Mouse (Mus musculus) liver, postnatal 0 days (tissue): ENCODE data around the gene Slc5a10. TPM values are rescaled to one million over a fixed set of nuclear protein-coding genes. Genes with fewer than 3 reads are reported as not detected.
"Not testable (repeated sequence)": the region's sequence is repeated elsewhere in the genome, so short reads cannot be mapped to it uniquely, and the experiment has no call there.

ENCODE experiments used
- ATAC-seq: fragments of 200-750 bp; cut with Nextera tagmentation; 2 replicates; pipeline ENCODE4 v1.8.0; 2017; ENCODE audit warnings: mild to moderate bottlenecking, moderate library complexity
- DNase-seq: peaks from one replicate; pipeline ENCODE4 v3.0.0-alpha.2; 2016
- H3K27ac ChIP-seq: fragments of 300-500 bp; sonication (generic); 2 replicates; pipeline ENCODE4 v1.5.1; 2014; ENCODE audit warnings: antibody characterized with exemption, moderate library complexity, mild to moderate bottlenecking, low read depth
- H3K27me3 ChIP-seq: fragments of 300-500 bp; sonication (generic); 2 replicates; pipeline ENCODE4 v1.6.1; 2014; ENCODE audit warnings: low read length, control low read depth, mixed read lengths; ENCODE audit not compliant: insufficient read depth
- H3K36me3 ChIP-seq: fragments of 300-500 bp; sonication (generic); replicated peaks from 2 replicates; pipeline ENCODE4 v1.6.1; 2014; ENCODE audit warnings: mild to moderate bottlenecking, control low read depth, low read length, moderate library complexity, mixed read lengths; ENCODE audit not compliant: insufficient read depth
- H3K4me1 ChIP-seq: fragments of 300-500 bp; sonication (generic); 2 replicates; pipeline ENCODE4 v1.6.1; 2014; ENCODE audit warnings: antibody characterized with exemption, mild to moderate bottlenecking, control low read depth; ENCODE audit not compliant: insufficient read depth
- H3K4me2 ChIP-seq: fragments of 300-500 bp; sonication (generic); 2 replicates; pipeline ENCODE4 v1.6.1; 2014; ENCODE audit warnings: low read depth, mild to moderate bottlenecking, low read length, moderate library complexity, mixed read lengths
- H3K4me3 ChIP-seq: fragments of 300-500 bp; sonication (generic); 2 replicates; pipeline ENCODE4 v1.5.1; 2014; ENCODE audit warnings: low read depth, low read length
- H3K9ac ChIP-seq: fragments of 300-500 bp; sonication (generic); replicated peaks from 2 replicates; pipeline ENCODE4 v1.6.1; 2014; ENCODE audit warnings: mild to moderate bottlenecking, moderate library complexity
- H3K9me3 ChIP-seq: fragments of 300-500 bp; sonication (generic); 2 replicates; pipeline ENCODE4 v1.6.1; 2016; ENCODE audit warnings: mild to moderate bottlenecking, control low read depth, low read length, mixed read lengths
- CTCF ChIP-seq: sonication (generic); IDR thresholded peaks from 2 replicates; pipeline ENCODE4 v1.5.1; 2016; ENCODE audit warnings: antibody characterized with exemption, low read depth
- EP300 ChIP-seq: IDR thresholded peaks from 2 replicates; pipeline ENCODE4 v1.6.1; 2016; ENCODE audit warnings: antibody characterized with exemption, low read depth, mild to moderate bottlenecking
- WGBS: fragments of 180-500 bp; shearing (Covaris S2); extraction: QIAGEN DNeasy Blood & Tissue Kit; methylation state at CpG from one replicate; pipeline ENCODE4 v1.1.7; 2014; ENCODE audit not compliant: insufficient replicate concordance; 5-methylcytosine and 5-hydroxymethylcytosine counted together
- polyA plus RNA-seq: library from polyadenylated mRNA; unstranded; fragments of >200 nt; fragmentation: Nextera tagmentation; extraction: Ambion mirVana; gene quantifications from 2 replicates; pipeline ENCODE4 v1.2.1, GENCODE M21; 2015

Slc5a10 gene
- polyA plus RNA-seq, 1 experiment from 2014 or later: not detected

DNA sequence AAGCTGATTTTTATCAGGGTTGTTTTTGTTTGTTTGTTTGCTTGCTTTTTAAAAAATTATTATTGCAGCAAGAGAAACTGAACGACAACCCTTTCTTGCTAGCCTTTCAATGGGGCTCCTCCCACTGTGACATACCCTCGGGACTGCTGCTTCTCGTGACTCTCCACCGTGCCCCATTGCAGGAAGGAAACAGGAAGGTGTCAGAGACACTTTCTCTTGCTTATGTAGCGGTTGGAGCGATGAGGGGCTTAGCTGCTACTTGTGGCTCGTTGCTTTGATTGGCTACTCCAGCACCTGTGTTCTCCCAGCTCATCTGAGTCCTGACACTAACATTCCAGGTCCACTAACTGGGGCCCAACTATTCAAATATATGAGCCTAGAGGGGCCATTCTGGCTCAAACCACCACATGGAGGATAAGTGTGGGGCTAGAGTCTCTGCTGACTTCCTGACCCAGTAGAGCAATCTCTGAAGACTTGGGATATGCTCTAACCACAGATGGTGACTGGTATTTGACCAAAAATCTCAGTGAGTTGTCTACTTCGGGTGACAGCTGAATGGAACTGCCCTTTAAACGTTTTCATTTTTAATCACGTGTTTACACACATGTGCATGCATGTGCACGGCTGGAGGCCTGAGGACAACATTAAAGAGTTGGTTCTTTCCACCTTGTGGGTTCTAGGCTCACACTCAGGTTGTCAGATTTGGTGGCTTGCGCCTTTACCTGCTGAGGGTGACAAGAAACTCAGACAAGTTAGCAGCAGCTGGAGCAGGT, 81.7 kb downstream of the Slc5a10 start:
- no peak overlapping the region for H3K27ac ChIP-seq
- H3K4me2 ChIP-seq: no peak overlapping the region
- H3K27me3 ChIP-seq: 0 out of 2 replicates have a peak, but pooled peaks cover 2% of the 10 kb centered on the region
- no peaks in the 10 kb centered on the region for H3K36me3 ChIP-seq
- TF ChIP-seq EP300 (no peak), CTCF (no peak)
- no peak overlapping the region for H3K9ac ChIP-seq
- 37% methylated on average over 12 of the region's 12 CpGs for WGBS
- peaks cover 9% of the 10 kb centered on the region; the same call in 1 of the 2 replicates for H3K4me1 ChIP-seq
- no peak overlapping the region for H3K4me3 ChIP-seq
- DNase-seq (no peak), ATAC-seq (no peak)
- H3K9me3 ChIP-seq: no peaks in the 10 kb centered on the region

DNA sequence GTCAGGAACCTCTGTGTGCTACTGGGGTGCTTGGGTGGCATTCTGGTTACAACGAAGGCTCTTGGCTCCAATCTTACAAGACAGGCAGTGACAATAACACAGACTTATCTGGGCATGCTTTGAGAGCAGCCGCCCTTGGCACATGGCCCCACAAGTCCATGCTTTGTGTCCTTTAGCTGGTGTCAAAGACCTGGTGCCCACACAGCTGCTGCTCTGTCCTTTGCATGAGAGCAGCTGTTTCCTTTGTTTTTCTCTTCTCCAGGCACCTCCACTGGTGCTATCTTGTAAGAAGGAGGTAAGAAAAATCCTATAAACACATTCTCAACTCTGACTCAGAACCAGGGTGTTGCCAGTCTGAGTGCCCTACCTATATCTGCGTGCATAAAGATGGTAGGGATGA, 82.8 kb downstream of the Slc5a10 start:
- Histone ChIP-seq H3K9me3 (no peaks in the 10 kb centered on the region), H3K4me3 (no peak overlapping the region), H3K4me2 (no peak overlapping the region), H3K4me1 (peaks cover 5% of the 10 kb centered on the region; the same call in 1 of the 2 replicates), H3K9ac (no peak overlapping the region), H3K36me3 (no peaks in the 10 kb centered on the region), H3K27ac (no peak overlapping the region), H3K27me3 (0 out of 2 replicates have a peak, but pooled peaks cover 2% of the 10 kb centered on the region)
- ATAC-seq: no peak
- 82% methylated on average over 3 of the region's 3 CpGs for WGBS
- no peak for DNase-seq
- no peak for TF ChIP-seq EP300
- no peak for TF ChIP-seq CTCF

- Histone ChIP-seq H3K27me3 (0 out of 2 replicates have a peak, but pooled peaks cover 2% of the 10 kb centered on the region), H3K9ac (no peak overlapping the region), H3K4me2 (no peak overlapping the region), H3K36me3 (no peaks in the 10 kb centered on the region), H3K9me3 (no peaks in the 10 kb centered on the region), H3K27ac (no peak overlapping the region), H3K4me3 (no peak overlapping the region), H3K4me1 (peaks cover 4% of the 10 kb centered on the region; the same call in 1 of the 2 replicates)
- no peak for TF ChIP-seq EP300
- 0 out of 2 replicates have a peak, but pooled peaks have one; percentile 5 for TF ChIP-seq CTCF
- WGBS: 67% methylated on average over 1 of the region's 1 CpGs
- no peak for DNase-seq
- ATAC-seq: no peak
Measured at GRCm38 (mm10) chr11:61637413-61637812, 83.2 kb downstream of the Slc5a10 start.

GRCm38 (mm10) chr11:61636309-61636708, 84.3 kb downstream of the Slc5a10 start:
- ATAC-seq, H3K27me3 ChIP-seq, H3K4me3 ChIP-seq, H3K27ac ChIP-seq, H3K4me2 ChIP-seq, H3K9me3 ChIP-seq, H3K4me1 ChIP-seq, H3K36me3 ChIP-seq, DNase-seq, H3K9ac ChIP-seq: not testable (repeated sequence)
- 81% methylated on average over 3 of the region's 4 CpGs for WGBS

DNA sequence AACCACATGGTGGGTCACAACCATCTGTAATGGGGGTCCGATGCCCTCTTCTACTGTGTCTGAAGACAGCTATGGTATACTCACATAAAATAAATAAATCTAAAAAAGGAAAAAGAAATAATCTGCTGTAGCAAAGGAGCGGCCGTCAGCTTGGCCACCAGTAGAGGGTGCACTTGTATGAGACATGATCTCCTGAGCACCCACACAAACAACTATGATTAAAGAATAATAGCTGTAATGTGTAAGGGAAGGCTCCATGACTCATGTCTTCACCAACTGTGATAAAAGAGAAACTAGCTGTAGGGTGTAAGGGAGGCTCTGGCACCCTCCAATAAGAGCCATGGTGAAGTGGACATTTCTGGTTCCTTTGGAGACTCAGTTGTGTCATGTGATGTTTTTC, 91.0 kb downstream of the Slc5a10 start:
- peak; percentile 44 for TF ChIP-seq CTCF
- TF ChIP-seq EP300: no peak
- Histone ChIP-seq H3K4me2 (no peak overlapping the region), H3K4me3 (no peak overlapping the region), H3K27ac (no peak overlapping the region), H3K36me3 (no peaks in the 10 kb centered on the region), H3K27me3 (no peaks in the 10 kb centered on the region), H3K4me1 (no peaks in the 10 kb centered on the region), H3K9ac (no peak overlapping the region), H3K9me3 (no peaks in the 10 kb centered on the region)
- DNase-seq: no peak
- WGBS: 61% methylated on average over 3 of the region's 3 CpGs
- no peak for ATAC-seq

- no peak for TF ChIP-seq CTCF
- no peak for TF ChIP-seq EP300
- Histone ChIP-seq H3K4me1 (no peaks in the 10 kb centered on the region), H3K4me3 (no peak overlapping the region), H3K4me2 (no peak overlapping the region), H3K9me3 (peaks cover 9% of the 10 kb centered on the region; the same call in 1 of the 2 replicates), H3K9ac (no peak overlapping the region), H3K27ac (no peak overlapping the region), H3K27me3 (0 out of 2 replicates have a peak, but pooled peaks cover 1% of the 10 kb centered on the region), H3K36me3 (no peaks in the 10 kb centered on the region)
- ATAC-seq (no peak), DNase-seq (no peak)
- 72% methylated on average over 1 of the region's 1 CpGs for WGBS
Measured at GRCm38 (mm10) chr11:61626509-61626908, 94.1 kb downstream of the Slc5a10 start.
